Mouse (Mus musculus) limb, embryonic 14.5 days (tissue): ENCODE data around the gene Sdk2. TPM values are rescaled to one million over a fixed set of nuclear protein-coding genes. Genes with fewer than 3 reads are reported as not detected.

Experiments
- ATAC-seq: fragments of 200-750 bp; cut with Nextera tagmentation; 2 replicates; pipeline ENCODE4 v1.8.0; 2017; ENCODE audit warnings: low read depth, moderate number of reproducible peaks, moderate TSS enrichment; ENCODE audit not compliant: low FRiP score
- DNase-seq: peaks from one replicate; pipeline ENCODE4 v3.0.0-alpha.2; 2015; ENCODE audit warnings: low spot score
- H3K27ac ChIP-seq: fragments of 300-500 bp; sonication (generic); replicated peaks from 2 replicates; pipeline ENCODE4 v1.5.1; 2014; ENCODE audit warnings: low read depth, mild to moderate bottlenecking, low read length, moderate library complexity, mixed read lengths
- H3K27me3 ChIP-seq: fragments of 300-500 bp; sonication (generic); 2 replicates; pipeline ENCODE4 v1.6.1; 2014; ENCODE audit warnings: low read length, mixed read lengths; ENCODE audit not compliant: control insufficient read depth, insufficient read depth
- H3K36me3 ChIP-seq: fragments of 300-500 bp; sonication (generic); 2 replicates; pipeline ENCODE4 v1.6.1; 2014; ENCODE audit warnings: mild to moderate bottlenecking, low read length, moderate library complexity, mixed read lengths; ENCODE audit not compliant: control insufficient read depth, insufficient read depth
- H3K4me1 ChIP-seq: fragments of 300-500 bp; sonication (generic); 2 replicates; pipeline ENCODE4 v1.6.1; 2014; ENCODE audit warnings: antibody characterized with exemption, low read length, mixed read lengths; ENCODE audit not compliant: control insufficient read depth, insufficient read depth
- H3K4me2 ChIP-seq: fragments of 300-500 bp; sonication (generic); replicated peaks from 2 replicates; pipeline ENCODE4 v1.6.1; 2014; ENCODE audit warnings: low read depth, mild to moderate bottlenecking, low read length, moderate library complexity; ENCODE audit not compliant: severe bottlenecking
- H3K4me3 ChIP-seq: fragments of 300-500 bp; sonication (generic); replicated peaks from 2 replicates; pipeline ENCODE4 v1.5.1; 2014; ENCODE audit warnings: low read length
- H3K9ac ChIP-seq: fragments of 300-500 bp; sonication (generic); 2 replicates; pipeline ENCODE4 v1.6.1; 2014; ENCODE audit warnings: mild to moderate bottlenecking, low read depth, low read length, moderate library complexity; ENCODE audit not compliant: severe bottlenecking
- H3K9me3 ChIP-seq: fragments of 300-500 bp; sonication (generic); 2 replicates; pipeline ENCODE4 v1.6.1; 2016; ENCODE audit warnings: low read length; ENCODE audit not compliant: control insufficient read depth
- POLR2A ChIP-seq: fragments of 200-500 bp; IDR thresholded peaks from 2 replicates; pipeline ENCODE4 v1.8.0; 2012; ENCODE audit warnings: inconsistent platforms, mild to moderate bottlenecking, moderate library complexity, borderline replicate concordance; ENCODE audit not compliant: insufficient read depth, insufficient read length; ENCODE audit errors: extremely low read depth
- WGBS: fragments of 180-500 bp; shearing (Covaris S2); extraction: QIAGEN DNeasy Blood & Tissue Kit; methylation state at CpG from one replicate; pipeline ENCODE4 v1.1.7; 2014; 5-methylcytosine and 5-hydroxymethylcytosine counted together
- polyA plus RNA-seq, 2 experiments: library from polyadenylated mRNA; depleted of rRNA in 1 of 2; stranded (reverse) in 1 of 2; unstranded in 1 of 2; fragments of >200 nt; fragmentation: Nextera tagmentation in 1 of 2; extraction: Ambion mirVana in 1 of 2; gene quantifications; 2 replicates each; pipeline versions ENCODE4 v1.2.1 to v1.2.3; 2012 to 2014

Gene Sdk2
- polyA plus RNA-seq, 2 experiments = 8.0 to 11.6 TPM

GRCm38 (mm10) chr11:113727992-113728391 is 338.9 kb downstream of the Sdk2 start:
- Histone ChIP-seq H3K36me3 (peaks cover 46% of the 10 kb centered on the region), H3K4me1 (peaks cover 44% of the 10 kb centered on the region), H3K4me3 (no peak overlapping the region), H3K4me2 (no peak overlapping the region), H3K27ac (peak overlapping the region; percentile 72), H3K27me3 (no peaks in the 10 kb centered on the region), H3K9me3 (no peaks in the 10 kb centered on the region), H3K9ac (no peak overlapping the region)
- TF ChIP-seq POLR2A = no peak
- no peak for DNase-seq
- 15% methylated on average over 6 of the region's 6 CpGs for WGBS
- ATAC-seq = no peak

- H3K9ac ChIP-seq = no peak overlapping the region
- 33% methylated on average over 14 of the region's 14 CpGs for WGBS
- no peak for TF ChIP-seq POLR2A
- DNase-seq = peak; percentile 69
- H3K4me2 ChIP-seq = 0 out of 2 replicates have a peak overlapping the region, but pooled peaks have one; percentile 3
- H3K4me1 ChIP-seq = peaks cover 40% of the 10 kb centered on the region
- no peaks in the 10 kb centered on the region for H3K9me3 ChIP-seq
- no peaks in the 10 kb centered on the region for H3K27me3 ChIP-seq
- peak; percentile 31; the same call in 1 of the 2 replicates for ATAC-seq
- H3K4me3 ChIP-seq = no peak overlapping the region
- peaks cover 46% of the 10 kb centered on the region for H3K36me3 ChIP-seq
- peak overlapping the region; percentile 72 for H3K27ac ChIP-seq
These were observed 339.6 kb downstream of the Sdk2 start for GRCm38 (mm10) chr11:113726994-113727888.
